Mouse (Mus musculus): ENCODE data around the gene Creg2.

DNA sequence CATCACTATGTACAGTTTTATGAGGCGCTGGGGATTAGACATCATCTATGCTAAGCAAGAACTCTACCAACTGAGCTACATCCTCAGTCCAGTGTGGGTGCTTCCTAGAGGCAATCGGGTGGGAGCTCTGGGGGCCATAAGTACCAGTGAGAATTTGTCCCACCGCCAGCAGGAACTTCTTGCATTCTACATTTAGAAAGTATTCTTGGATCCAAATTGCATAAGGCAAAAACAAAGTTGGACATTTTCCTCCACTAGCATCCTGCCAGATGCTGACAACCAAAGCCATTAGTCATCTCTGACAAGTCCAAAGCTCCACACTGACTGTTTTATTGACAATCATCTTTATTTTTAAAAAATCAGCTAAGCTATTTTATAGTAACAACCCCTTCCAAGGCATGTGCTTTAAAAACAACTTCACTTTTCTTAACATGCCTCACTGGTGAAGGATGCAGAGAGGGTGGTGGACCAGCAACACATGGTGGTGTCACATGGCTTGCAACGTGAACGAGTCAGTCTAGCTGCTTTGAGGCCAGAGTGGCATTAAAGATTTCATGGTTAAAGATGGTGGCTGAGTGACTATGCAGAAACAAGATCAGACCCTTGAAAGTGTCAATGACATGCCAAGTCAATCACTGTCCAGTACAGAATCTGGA lies 25.1 kb upstream of the Creg2 start:
- no peak for TF ChIP-seq CTCF (IDR thresholded peaks at IDR 0.05)
- no peak for TF ChIP-seq EP300 (IDR thresholded peaks at IDR 0.05)

Data from lung, postnatal 0 days (tissue).